Mouse (Mus musculus) hindbrain, embryonic 13.5 days (tissue): ENCODE results near the gene Csdc2. TPM values are rescaled to one million over a fixed set of nuclear protein-coding genes. Genes with fewer than 3 reads are reported as not detected.
"Not testable (repeated sequence)": the region's sequence is repeated elsewhere in the genome, so short reads cannot be mapped to it uniquely, and the experiment has no call there.

Experiments used
- ATAC-seq: fragments of 200-750 bp; cut with Nextera tagmentation; 2 replicates; pipeline ENCODE4 v1.8.0; 2017; ENCODE audit warnings: moderate TSS enrichment; ENCODE audit not compliant: low FRiP score
- H3K27ac ChIP-seq: fragments of 300-500 bp; sonication (generic); 2 replicates; pipeline ENCODE4 v1.5.1; 2015; ENCODE audit warnings: inconsistent platforms, mild to moderate bottlenecking, moderate library complexity
- H3K27me3 ChIP-seq: fragments of 300-500 bp; sonication (generic); 2 replicates; pipeline ENCODE4 v1.6.1; 2015; ENCODE audit warnings: mild to moderate bottlenecking, inconsistent platforms
- H3K36me3 ChIP-seq: fragments of 300-500 bp; sonication (generic); 2 replicates; pipeline ENCODE4 v1.6.1; 2015; ENCODE audit warnings: mild to moderate bottlenecking, inconsistent platforms
- H3K4me1 ChIP-seq: fragments of 300-500 bp; sonication (generic); replicated peaks from 2 replicates; pipeline ENCODE4 v1.6.1; 2015; ENCODE audit warnings: inconsistent platforms
- H3K4me2 ChIP-seq: fragments of 300-500 bp; sonication (generic); 2 replicates; pipeline ENCODE4 v1.6.1; 2015; ENCODE audit warnings: inconsistent platforms, mild to moderate bottlenecking, moderate library complexity
- H3K4me3 ChIP-seq: fragments of 300-500 bp; sonication (generic); 2 replicates; pipeline ENCODE4 v1.5.1; 2015; ENCODE audit warnings: mild to moderate bottlenecking, inconsistent platforms
- H3K9ac ChIP-seq: fragments of 300-500 bp; sonication (generic); 2 replicates; pipeline ENCODE4 v1.6.1; 2015; ENCODE audit warnings: mild to moderate bottlenecking, inconsistent platforms
- H3K9me3 ChIP-seq: fragments of 300-500 bp; sonication (generic); 2 replicates; pipeline ENCODE4 v1.6.1; 2016; ENCODE audit warnings: inconsistent platforms
- WGBS: fragments of 180-500 bp; shearing (Covaris S2); methylation state at CpG from one replicate; pipeline ENCODE4 v1.1.7; 2015; 5-methylcytosine and 5-hydroxymethylcytosine counted together
- polyA plus RNA-seq: library from polyadenylated mRNA; unstranded; fragments of >200 nt; fragmentation: Nextera tagmentation; extraction: Ambion mirVana; gene quantifications from 2 replicates; pipeline ENCODE4 v1.2.1, GENCODE M21; 2015

The Csdc2 gene
- polyA plus RNA-seq, 1 experiment from 2014 or later: 130 TPM

GRCm38 (mm10) chr15:81961078-81961451, 24.5 kb downstream of the Csdc2 start:
- H3K27ac ChIP-seq: peak overlapping the region; percentile 23; the same call in 1 of the 2 replicates
- peak overlapping the region; percentile 60 for H3K4me3 ChIP-seq
- H3K4me1 ChIP-seq: peaks cover 13% of the 10 kb centered on the region
- H3K9me3 ChIP-seq: no peaks in the 10 kb centered on the region
- H3K4me2 ChIP-seq: peak overlapping the region; percentile 86
- 0 out of 2 replicates have a peak overlapping the region, but pooled peaks have one; percentile 29 for H3K9ac ChIP-seq
- no peaks in the 10 kb centered on the region for H3K27me3 ChIP-seq
- H3K36me3 ChIP-seq: peaks cover 8% of the 10 kb centered on the region; the same call in 1 of the 2 replicates
- WGBS: 2% methylated on average over 6 of the region's 8 CpGs
- no peak for ATAC-seq

GRCm38 (mm10) chr15:81964262-81964661, 27.7 kb downstream of the Csdc2 start:
- H3K4me2 ChIP-seq: no peak overlapping the region
- no peaks in the 10 kb centered on the region for H3K36me3 ChIP-seq
- H3K4me1 ChIP-seq: peaks cover 5% of the 10 kb centered on the region
- ATAC-seq: no peak
- no peaks in the 10 kb centered on the region for H3K27me3 ChIP-seq
- H3K27ac ChIP-seq: no peak overlapping the region
- H3K4me3 ChIP-seq: no peak overlapping the region
- no peak overlapping the region for H3K9ac ChIP-seq
- H3K9me3 ChIP-seq: no peaks in the 10 kb centered on the region
- WGBS: 68% methylated on average over 1 of the region's 1 CpGs

- no peak for ATAC-seq
- H3K27ac ChIP-seq: no peak overlapping the region
- no peak overlapping the region for H3K9ac ChIP-seq
- H3K9me3 ChIP-seq: peaks cover 3% of the 10 kb centered on the region; the same call in 1 of the 2 replicates
- WGBS: 67% methylated on average over 4 of the region's 4 CpGs
- no peaks in the 10 kb centered on the region for H3K4me1 ChIP-seq
- H3K4me3 ChIP-seq: no peak overlapping the region
- H3K4me2 ChIP-seq: no peak overlapping the region
- H3K36me3 ChIP-seq: no peaks in the 10 kb centered on the region
- H3K27me3 ChIP-seq: no peaks in the 10 kb centered on the region
Observed at GRCm38 (mm10) chr15:81964980-81965545, 28.5 kb downstream of the Csdc2 start.

GRCm38 (mm10) chr15:81966062-81966829, 29.7 kb downstream of the Csdc2 start:
- H3K4me2 ChIP-seq: no peak overlapping the region
- H3K9ac ChIP-seq: no peak overlapping the region
- H3K9me3 ChIP-seq: peaks cover 3% of the 10 kb centered on the region
- H3K36me3 ChIP-seq: no peaks in the 10 kb centered on the region
- H3K27ac ChIP-seq: no peak overlapping the region
- H3K4me3 ChIP-seq: no peak overlapping the region
- no peaks in the 10 kb centered on the region for H3K27me3 ChIP-seq
- WGBS: 87% methylated on average over 13 of the region's 14 CpGs
- no peaks in the 10 kb centered on the region for H3K4me1 ChIP-seq
- ATAC-seq: no peak

GRCm38 (mm10) chr15:81967821-81968220, 31.3 kb downstream of the Csdc2 start:
- ATAC-seq: no peak
- no peaks in the 10 kb centered on the region for H3K27me3 ChIP-seq
- H3K4me1 ChIP-seq: no peaks in the 10 kb centered on the region
- H3K4me2 ChIP-seq: no peak overlapping the region
- 92% methylated on average over 5 of the region's 5 CpGs for WGBS
- H3K4me3 ChIP-seq: no peak overlapping the region
- H3K27ac ChIP-seq: no peak overlapping the region
- H3K9ac ChIP-seq: no peak overlapping the region
- peaks cover 9% of the 10 kb centered on the region for H3K9me3 ChIP-seq
- H3K36me3 ChIP-seq: no peaks in the 10 kb centered on the region

- 72% methylated on average over 2 of the region's 2 CpGs for WGBS
- no peak for ATAC-seq
Observed at GRCm38 (mm10) chr15:81968447-81968846, 31.9 kb downstream of the Csdc2 start.

GRCm38 (mm10) chr15:81969173-81969572, 32.6 kb downstream of the Csdc2 start:
- H3K9ac ChIP-seq: no peak overlapping the region
- WGBS: 80% methylated on average over 7 of the region's 7 CpGs
- no peak overlapping the region for H3K27ac ChIP-seq
- no peak for ATAC-seq
- H3K4me3 ChIP-seq: no peak overlapping the region
- H3K4me1 ChIP-seq: no peaks in the 10 kb centered on the region
- H3K9me3 ChIP-seq: peaks cover 9% of the 10 kb centered on the region
- no peaks in the 10 kb centered on the region for H3K27me3 ChIP-seq
- no peaks in the 10 kb centered on the region for H3K36me3 ChIP-seq
- no peak overlapping the region for H3K4me2 ChIP-seq

More at GRCm38 (mm10) chr15:81968447-81968846, 31.9 kb downstream of the Csdc2 start:
- Histone ChIP-seq H3K36me3 (no peaks in the 10 kb centered on the region), H3K4me1 (no peaks in the 10 kb centered on the region), H3K27ac (no peak overlapping the region), H3K4me2 (no peak overlapping the region), H3K27me3 (no peaks in the 10 kb centered on the region), H3K4me3 (no peak overlapping the region), H3K9ac (no peak overlapping the region), H3K9me3 (peaks cover 9% of the 10 kb centered on the region)

GRCm38 (mm10) chr15:81969635-81970034, 33.1 kb downstream of the Csdc2 start:
- H3K4me2 ChIP-seq, H3K4me1 ChIP-seq, H3K9me3 ChIP-seq, ATAC-seq, H3K27ac ChIP-seq, H3K4me3 ChIP-seq, H3K27me3 ChIP-seq, H3K9ac ChIP-seq, H3K36me3 ChIP-seq: not testable (repeated sequence)
- 77% methylated on average over 6 of the region's 6 CpGs for WGBS

GRCm38 (mm10) chr15:81970498-81970897, 33.9 kb downstream of the Csdc2 start:
- H3K4me1 ChIP-seq, H3K27me3 ChIP-seq, H3K4me2 ChIP-seq, H3K4me3 ChIP-seq, ATAC-seq, H3K36me3 ChIP-seq, H3K27ac ChIP-seq, H3K9ac ChIP-seq, H3K9me3 ChIP-seq: not testable (repeated sequence)
- 85% methylated on average over 4 of the region's 4 CpGs for WGBS

- not testable (repeated sequence) for H3K9ac ChIP-seq, H3K27me3 ChIP-seq, H3K36me3 ChIP-seq, H3K4me3 ChIP-seq, H3K4me1 ChIP-seq, ATAC-seq, H3K27ac ChIP-seq, H3K4me2 ChIP-seq, H3K9me3 ChIP-seq
- 93% methylated on average over 8 of the region's 8 CpGs for WGBS
Observed at GRCm38 (mm10) chr15:81975156-81975555, 38.6 kb downstream of the Csdc2 start.

GRCm38 (mm10) chr15:81980321-81980720, 43.8 kb downstream of the Csdc2 start, which contains the start of gene 1700029P11Rik:
Gene 1700029P11Rik, plus strand, starts transcription at chr15:81980540.
- no peaks in the 10 kb centered on the region for H3K9me3 ChIP-seq
- no peak for ATAC-seq
- WGBS: 96% methylated on average over 23 of the region's 23 CpGs

GRCm38 (mm10) chr15:81982173-81982572, 45.6 kb downstream of the Csdc2 start:
- no peak overlapping the region for H3K4me3 ChIP-seq
- no peaks in the 10 kb centered on the region for H3K9me3 ChIP-seq
- H3K4me1 ChIP-seq: peaks cover 5% of the 10 kb centered on the region
- H3K27me3 ChIP-seq: no peaks in the 10 kb centered on the region
- ATAC-seq: no peak
- H3K27ac ChIP-seq: no peak overlapping the region
- no peak overlapping the region for H3K4me2 ChIP-seq
- no peaks in the 10 kb centered on the region for H3K36me3 ChIP-seq
- 65% methylated on average over 1 of the region's 1 CpGs for whole genome bisulfite sequencing
- H3K9ac ChIP-seq: no peak overlapping the region

More at GRCm38 (mm10) chr15:81980321-81980720, 43.8 kb downstream of the Csdc2 start, which contains the start of gene 1700029P11Rik:
- no peak within 1 kb of the TSS for H3K4me2 ChIP-seq
- no peak within 1 kb of the TSS for H3K4me3 ChIP-seq
- no peaks in the 10 kb centered on the region for H3K36me3 ChIP-seq
- H3K27me3 ChIP-seq: no peaks in the 10 kb centered on the region
- no peak within 1 kb of the TSS for H3K27ac ChIP-seq
- H3K4me1 ChIP-seq: no peaks in the 10 kb centered on the region
- no peak within 1 kb of the TSS for H3K9ac ChIP-seq
